Mouse (Mus musculus) kidney, adult 9 months (tissue): ENCODE results near the gene Atp13a5.
A peak's percentile ranks its signal among the peaks of the same experiment; 100 is the strongest.

ENCODE experiments used
- DNase-seq: peaks from one replicate; pipeline ENCODE4 v3.0.0; 2022

The Atp13a5 gene

DNA sequence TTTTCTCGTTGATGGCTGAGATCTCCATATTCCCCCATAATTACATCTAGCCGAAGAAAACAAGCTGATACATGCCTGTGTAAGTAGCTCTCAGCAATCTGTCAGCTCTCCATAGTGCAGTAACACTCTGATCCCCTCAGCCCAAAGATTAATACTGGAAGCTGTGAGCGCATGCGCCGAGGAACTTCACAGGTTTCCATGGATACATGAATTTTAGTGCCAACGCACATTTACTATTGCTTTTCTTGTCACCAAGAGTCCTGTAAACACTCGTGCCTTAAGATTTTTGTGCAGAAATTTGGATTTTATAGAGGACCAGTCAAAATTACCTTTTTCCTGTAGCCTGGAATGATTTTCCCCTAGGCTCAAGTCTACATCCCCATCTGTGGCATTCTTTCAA lies 173.7 kb downstream of the Atp13a5 start:
- DNase-seq = no peak

DNA sequence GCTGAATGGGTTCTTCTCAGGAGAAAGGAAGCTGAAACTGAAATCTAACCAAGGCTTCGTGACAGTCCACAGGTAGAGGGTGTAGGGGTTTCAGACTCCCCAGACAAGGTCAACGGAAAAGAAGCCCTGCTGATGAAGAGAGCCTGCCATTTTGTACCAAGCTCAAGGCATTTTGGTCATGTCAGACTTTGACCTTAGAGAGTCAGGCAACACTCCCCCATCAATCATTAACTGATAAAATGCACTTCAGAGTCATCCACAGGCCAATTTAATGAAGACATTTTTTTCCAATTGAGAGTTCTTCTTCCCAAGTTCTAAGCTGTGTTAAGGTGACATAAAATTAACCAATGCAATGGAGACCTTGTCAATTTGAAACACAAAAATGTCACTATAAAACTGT lies 177.4 kb downstream of the Atp13a5 start:
- peak; percentile 69 for DNase-seq

DNA sequence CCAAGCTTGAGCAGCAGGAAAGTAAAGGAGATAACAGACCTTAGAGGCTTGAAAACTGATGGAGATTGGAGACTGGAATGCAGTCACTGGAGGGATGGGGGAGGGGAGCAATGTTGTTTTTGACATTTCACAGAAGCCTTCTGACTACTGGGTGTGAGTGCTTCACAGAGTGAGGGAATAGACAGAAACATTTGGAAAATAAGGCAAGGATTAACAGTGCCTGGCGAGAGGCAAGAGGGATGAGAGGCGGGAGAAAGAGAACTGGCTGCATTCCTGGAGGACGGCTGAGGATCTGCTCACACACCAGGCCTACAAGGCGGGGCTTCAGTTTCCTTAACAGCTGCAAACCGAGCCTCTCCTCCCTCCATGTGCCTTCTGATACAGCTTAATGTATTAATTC lies 180.1 kb downstream of the Atp13a5 start:
- no peak for DNase-seq

DNA sequence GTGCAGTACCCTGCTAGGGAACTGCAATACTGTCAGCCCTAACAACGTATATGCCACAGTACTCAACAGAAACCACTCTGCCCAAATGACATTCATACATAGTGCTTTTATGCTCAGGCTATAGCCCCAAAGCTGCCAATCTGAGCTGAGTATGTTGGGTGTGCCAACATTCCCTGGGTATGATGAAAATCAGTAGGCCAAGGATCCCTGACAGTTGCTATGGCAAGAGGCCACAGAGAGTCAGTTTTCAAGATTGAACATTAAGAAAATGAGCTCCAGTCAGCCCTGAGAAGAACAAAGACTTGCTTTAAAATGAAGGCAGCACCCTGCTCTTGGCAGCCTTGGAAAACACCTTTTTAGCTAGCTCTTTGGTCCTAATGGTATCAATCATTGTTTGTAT lies 183.4 kb downstream of the Atp13a5 start:
- no peak for DNase-seq

DNA sequence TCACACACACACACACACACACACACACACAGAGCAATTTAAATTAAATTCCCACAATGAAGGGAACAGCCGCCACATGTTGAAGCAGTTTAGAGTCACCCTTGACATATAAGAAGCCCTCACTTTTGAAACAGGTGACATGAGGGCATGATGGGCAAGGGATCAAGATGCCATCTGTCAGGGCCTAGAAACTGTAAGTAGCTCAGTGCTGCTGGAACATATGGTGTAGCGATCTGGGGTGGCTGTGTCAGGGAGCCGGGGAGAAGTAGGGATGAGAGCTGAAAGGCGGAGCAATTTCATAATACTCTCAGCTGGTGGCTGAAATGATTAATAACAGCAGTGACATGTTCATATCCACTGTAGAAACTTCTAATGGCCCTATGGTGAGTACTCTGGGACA lies 184.6 kb downstream of the Atp13a5 start:
- no peak for DNase-seq

DNA sequence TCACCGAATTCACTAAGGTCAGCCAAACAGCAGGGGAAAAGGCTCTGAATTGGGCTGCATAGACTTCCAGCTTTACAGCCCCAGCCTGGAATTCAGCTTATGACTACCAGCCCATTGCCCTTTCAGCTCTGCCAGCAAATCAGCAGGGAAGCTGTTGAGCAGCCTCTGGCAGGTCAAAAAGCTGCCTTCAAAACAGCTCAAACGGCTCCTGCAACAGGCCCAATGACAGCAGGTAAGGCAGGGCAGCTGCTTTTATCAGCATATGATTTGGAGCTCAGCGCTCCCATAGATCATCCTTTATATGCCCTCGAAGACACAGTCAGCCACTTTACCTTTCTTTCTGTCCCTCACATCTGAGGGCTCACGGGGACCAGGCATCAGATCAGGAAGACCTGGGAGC lies 185.6 kb downstream of the Atp13a5 start:
- DNase-seq = no peak
